Mouse (Mus musculus) intestine, embryonic 15.5 days (tissue): ENCODE measurements at regions not wholly inside any gene's neighbourhood (a gene's known extent, or its start where the extent isn't known, plus 50 kb on each side); places are given as distances from the start of the nearest gene placed in this dataset.

ENCODE experiments used
- ATAC-seq: fragments of 200-750 bp; cut with Nextera tagmentation; 2 replicates; pipeline ENCODE4 v1.8.0; 2017; ENCODE audit warnings: moderate TSS enrichment, moderate library complexity
- H3K27ac ChIP-seq: fragments of 300-500 bp; sonication (generic); 2 replicates; pipeline ENCODE4 v1.5.1; 2015; ENCODE audit warnings: mild to moderate bottlenecking, inconsistent platforms
- H3K27me3 ChIP-seq: fragments of 300-500 bp; sonication (generic); replicated peaks from 2 replicates; pipeline ENCODE4 v1.6.1; 2015; ENCODE audit warnings: inconsistent platforms
- H3K36me3 ChIP-seq: fragments of 300-500 bp; sonication (generic); 2 replicates; pipeline ENCODE4 v1.6.1; 2015; ENCODE audit warnings: inconsistent platforms
- H3K4me1 ChIP-seq: fragments of 300-500 bp; sonication (generic); replicated peaks from 2 replicates; pipeline ENCODE4 v1.6.1; 2015; ENCODE audit warnings: inconsistent platforms
- H3K4me2 ChIP-seq: fragments of 300-500 bp; sonication (generic); replicated peaks from 2 replicates; pipeline ENCODE4 v1.6.1; 2015; ENCODE audit warnings: mild to moderate bottlenecking, inconsistent platforms
- H3K4me3 ChIP-seq: fragments of 300-500 bp; sonication (generic); replicated peaks from 2 replicates; pipeline ENCODE4 v1.5.1; 2015; ENCODE audit warnings: inconsistent platforms
- H3K9ac ChIP-seq: fragments of 300-500 bp; sonication (generic); 2 replicates; pipeline ENCODE4 v1.6.1; 2015; ENCODE audit warnings: inconsistent platforms
- H3K9me3 ChIP-seq: fragments of 300-500 bp; sonication (generic); 2 replicates; pipeline ENCODE4 v1.6.1; 2016; ENCODE audit warnings: inconsistent platforms
- WGBS: fragments of 180-500 bp; shearing (Covaris S2); methylation state at CpG from one replicate; pipeline ENCODE4 v1.1.7; 2015; 5-methylcytosine and 5-hydroxymethylcytosine counted together

- H3K4me3 ChIP-seq = no peak overlapping the region
- H3K4me2 ChIP-seq = no peak overlapping the region
- H3K27ac ChIP-seq = no peak overlapping the region
- ATAC-seq = peak; percentile 46
- WGBS = 44% methylated on average over 3 of the region's 3 CpGs
- H3K4me1 ChIP-seq = peaks cover 27% of the 10 kb centered on the region
- no peaks in the 10 kb centered on the region for H3K27me3 ChIP-seq
- H3K9ac ChIP-seq = no peak overlapping the region
- H3K9me3 ChIP-seq = no peaks in the 10 kb centered on the region
- H3K36me3 ChIP-seq = no peaks in the 10 kb centered on the region
Observed at GRCm38 (mm10) chr5:107055455-107055854, 91.3 kb downstream of the Cdc7 start.
